Mouse (Mus musculus) embryonic facial prominence, embryonic 14.5 days (tissue): ENCODE measurements around the gene Bst1. TPM values are rescaled to one million over a fixed set of nuclear protein-coding genes. Genes with fewer than 3 reads are reported as not detected.

ENCODE experiments used
- ATAC-seq: fragments of 200-750 bp; cut with Nextera tagmentation; 2 replicates; pipeline ENCODE4 v1.8.0; 2017; ENCODE audit warnings: low read depth, moderate number of reproducible peaks, moderate TSS enrichment
- DNase-seq: peaks from one replicate; pipeline ENCODE4 v3.0.0-alpha.2; 2015; ENCODE audit warnings: low spot score
- H3K27ac ChIP-seq: fragments of 300-500 bp; sonication (generic); replicated peaks from 2 replicates; pipeline ENCODE4 v1.5.1; 2014; ENCODE audit warnings: low read depth, mild to moderate bottlenecking, low read length, moderate library complexity
- H3K27me3 ChIP-seq: fragments of 300-500 bp; sonication (generic); replicated peaks from 2 replicates; pipeline ENCODE4 v1.6.1; 2014; ENCODE audit warnings: low read length; ENCODE audit not compliant: control insufficient read depth, insufficient read depth
- H3K36me3 ChIP-seq: fragments of 300-500 bp; sonication (generic); 2 replicates; pipeline ENCODE4 v1.6.1; 2014; ENCODE audit warnings: low read length, mixed read lengths; ENCODE audit not compliant: control insufficient read depth, insufficient read depth
- H3K4me1 ChIP-seq: fragments of 300-500 bp; sonication (generic); 2 replicates; pipeline ENCODE4 v1.6.1; 2014; ENCODE audit warnings: antibody characterized with exemption, low read length; ENCODE audit not compliant: control insufficient read depth, insufficient read depth
- H3K4me2 ChIP-seq: fragments of 300-500 bp; sonication (generic); 2 replicates; pipeline ENCODE4 v1.6.1; 2014; ENCODE audit warnings: low read depth, mild to moderate bottlenecking, low read length, moderate library complexity, mixed read lengths
- H3K4me3 ChIP-seq: fragments of 300-500 bp; sonication (generic); 2 replicates; pipeline ENCODE4 v1.5.1; 2014; ENCODE audit warnings: low read depth, mild to moderate bottlenecking, low read length
- H3K9ac ChIP-seq: fragments of 300-500 bp; sonication (generic); 2 replicates; pipeline ENCODE4 v1.6.1; 2014; ENCODE audit warnings: low read depth, mild to moderate bottlenecking, low read length, moderate library complexity, mixed read lengths
- H3K9me3 ChIP-seq: fragments of 300-500 bp; sonication (generic); 2 replicates; pipeline ENCODE4 v1.6.1; 2016; ENCODE audit warnings: low read length; ENCODE audit not compliant: control insufficient read depth
- WGBS: fragments of 180-500 bp; shearing (Covaris S2); extraction: QIAGEN DNeasy Blood & Tissue Kit; methylation state at CpG from one replicate; pipeline ENCODE4 v1.1.7; 2014; 5-methylcytosine and 5-hydroxymethylcytosine counted together
- polyA plus RNA-seq: library from polyadenylated mRNA; unstranded; fragments of >200 nt; fragmentation: Nextera tagmentation; extraction: Ambion mirVana; gene quantifications from 2 replicates; pipeline ENCODE4 v1.2.1, GENCODE M21; 2014

The Bst1 gene
- polyA plus RNA-seq, 1 experiment from 2014 or later = 0.47 TPM

GRCm38 (mm10) chr5:43871845-43872244, 53.2 kb downstream of the Bst1 start:
- H3K27me3 ChIP-seq = no peaks in the 10 kb centered on the region
- no peak overlapping the region for H3K27ac ChIP-seq
- no peak overlapping the region for H3K4me3 ChIP-seq
- ATAC-seq (no peak), DNase-seq (no peak)
- no peaks in the 10 kb centered on the region for H3K9me3 ChIP-seq
- WGBS = 67% methylated on average over 1 of the region's 1 CpGs
- no peaks in the 10 kb centered on the region for H3K36me3 ChIP-seq
- peaks cover 11% of the 10 kb centered on the region; the same call in 1 of the 2 replicates for H3K4me1 ChIP-seq
- H3K9ac ChIP-seq = no peak overlapping the region
- no peak overlapping the region for H3K4me2 ChIP-seq

GRCm38 (mm10) chr5:43872652-43873051, 54.0 kb downstream of the Bst1 start:
- H3K9me3 ChIP-seq = no peaks in the 10 kb centered on the region
- H3K4me3 ChIP-seq = no peak overlapping the region
- no peaks in the 10 kb centered on the region for H3K27me3 ChIP-seq
- H3K9ac ChIP-seq = no peak overlapping the region
- no peak overlapping the region for H3K27ac ChIP-seq
- H3K4me2 ChIP-seq = no peak overlapping the region
- 73% methylated on average over 1 of the region's 1 CpGs for WGBS
- DNase-seq = no peak
- peaks cover 11% of the 10 kb centered on the region; the same call in 1 of the 2 replicates for H3K4me1 ChIP-seq
- no peak for ATAC-seq
- no peaks in the 10 kb centered on the region for H3K36me3 ChIP-seq

- no peaks in the 10 kb centered on the region for H3K36me3 ChIP-seq
- H3K4me3 ChIP-seq = no peak overlapping the region
- ATAC-seq (no peak), DNase-seq (no peak)
- H3K27me3 ChIP-seq = no peaks in the 10 kb centered on the region
- H3K4me2 ChIP-seq = no peak overlapping the region
- peaks cover 8% of the 10 kb centered on the region; the same call in 1 of the 2 replicates for H3K4me1 ChIP-seq
- no peaks in the 10 kb centered on the region for H3K9me3 ChIP-seq
- 77% methylated on average over 3 of the region's 3 CpGs for WGBS
- H3K27ac ChIP-seq = no peak overlapping the region
- no peak overlapping the region for H3K9ac ChIP-seq
These were observed 63.3 kb downstream of the Bst1 start for GRCm38 (mm10) chr5:43882034-43882433.

- ATAC-seq (no peak), DNase-seq (peak; percentile 61)
- H3K4me2 ChIP-seq = no peak overlapping the region
- H3K4me1 ChIP-seq = peaks cover 8% of the 10 kb centered on the region; the same call in 1 of the 2 replicates
- no peak overlapping the region for H3K9ac ChIP-seq
- no peaks in the 10 kb centered on the region for H3K27me3 ChIP-seq
- peak overlapping the region; percentile 44 for H3K27ac ChIP-seq
- H3K9me3 ChIP-seq = no peaks in the 10 kb centered on the region
- no peak overlapping the region for H3K4me3 ChIP-seq
- 16% methylated on average over 3 of the region's 3 CpGs for WGBS
- no peaks in the 10 kb centered on the region for H3K36me3 ChIP-seq
These were observed 66.6 kb downstream of the Bst1 start for GRCm38 (mm10) chr5:43885060-43885820.

GRCm38 (mm10) chr5:43892386-43892785, 73.7 kb downstream of the Bst1 start:
- Histone ChIP-seq H3K36me3 (no peaks in the 10 kb centered on the region), H3K4me1 (no peaks in the 10 kb centered on the region), H3K27me3 (no peaks in the 10 kb centered on the region), H3K9ac (no peak overlapping the region), H3K4me2 (no peak overlapping the region), H3K27ac (no peak overlapping the region), H3K4me3 (no peak overlapping the region), H3K9me3 (no peaks in the 10 kb centered on the region)
- WGBS = 23% methylated on average over 1 of the region's 1 CpGs
- DNase-seq = peak; percentile 65
- ATAC-seq = no peak

Other genes starting within 250 kb of the Bst1 start
- gene Cc2d2a, start 156.5 kb upstream of the Bst1 start, polyA plus RNA-seq = 8.7 and 9.0 TPM in 2 replicates
- 61.6 and 64.1 TPM in 2 replicates for gene Fbxl5, start 2.8 kb downstream of the Bst1 start, polyA plus RNA-seq
- gene Cd38, start 49.7 kb downstream of the Bst1 start, polyA plus RNA-seq = 7.8 and 9.1 TPM in 2 replicates
- not detected in 2 replicates for gene Gm7879, start 94.3 kb downstream of the Bst1 start, polyA plus RNA-seq
- gene Fgfbp1, start 162.9 kb downstream of the Bst1 start, polyA plus RNA-seq = 41.9 and 43.4 TPM in 2 replicates